Mouse (Mus musculus) MEL (cell line): ENCODE results near the gene Srp9. TPM values are rescaled to one million over a fixed set of nuclear protein-coding genes. Genes with fewer than 3 reads are reported as not detected.

Experiments used
- DNase-seq: peaks from one replicate; pipeline ENCODE4 v3.0.0; 2011; ENCODE audit warnings: low read depth, low spot score
- H3K27ac ChIP-seq: 2 replicates; pipeline ENCODE4 v1.5.1; 2012; ENCODE audit warnings: low read depth, mild to moderate bottlenecking, control low read depth, low read length, moderate library complexity; ENCODE audit not compliant: control insufficient read depth
- H3K27me3 ChIP-seq, 2 experiments: fragments of 150-350 bp in 1 of 2; sonication (generic) in 1 of 2; 2 replicates each; pipeline ENCODE4 v1.6.1; 2012; ENCODE audit warnings: low read length in 2 of 2, mild to moderate bottlenecking in 2 of 2, improper control_type of control experiment in 1 of 2, moderate library complexity in 1 of 2; ENCODE audit not compliant: insufficient read depth in 2 of 2, control insufficient read depth in 1 of 2
- H3K36me3 ChIP-seq, 2 experiments: 2 replicates each; pipeline ENCODE4 v1.6.1; 2012 to 2014; ENCODE audit warnings: low read length in 2 of 2, improper control_type of control experiment in 1 of 2, inconsistent platforms in 1 of 2, mild to moderate bottlenecking in 1 of 2; ENCODE audit not compliant: insufficient read depth in 2 of 2, control insufficient read depth in 1 of 2
- H3K4me1 ChIP-seq, 2 experiments: fragments of 150-350 bp in 1 of 2; sonication (generic) in 1 of 2; 2 replicates each; pipeline ENCODE4 v1.6.1; 2012; ENCODE audit warnings: low read length in 2 of 2, improper control_type of control experiment in 1 of 2, mild to moderate bottlenecking in 1 of 2; ENCODE audit not compliant: insufficient read depth in 2 of 2, control insufficient read depth in 1 of 2
- H3K4me3 ChIP-seq, 2 experiments: fragments of 150-350 bp in 1 of 2; sonication (generic) in 1 of 2; 2 replicates each; pipeline ENCODE4 v1.5.1; 2012; ENCODE audit warnings: low read depth in 2 of 2, low read length in 2 of 2, mild to moderate bottlenecking in 2 of 2, moderate library complexity in 2 of 2, control low read depth in 1 of 2, improper control_type of control experiment in 1 of 2; ENCODE audit not compliant: control insufficient read depth in 1 of 2, insufficient read depth in 1 of 2
- H3K79me2 ChIP-seq: 2 replicates; pipeline ENCODE4 v1.6.1; 2012; ENCODE audit warnings: mild to moderate bottlenecking, low read length, moderate library complexity; ENCODE audit not compliant: control insufficient read depth, poor library complexity, insufficient read depth
- H3K9ac ChIP-seq: 2 replicates; pipeline ENCODE4 v1.6.1; 2012; ENCODE audit warnings: low read depth, mild to moderate bottlenecking, control low read depth, low read length, moderate library complexity; ENCODE audit not compliant: control insufficient read depth, poor library complexity, severe bottlenecking
- H3K9me3 ChIP-seq: fragments of 150-350 bp; sonication (generic); replicated peaks from 2 replicates; pipeline ENCODE4 v1.6.1; 2012; ENCODE audit warnings: mild to moderate bottlenecking, low read length, improper control_type of control experiment, moderate library complexity; ENCODE audit not compliant: insufficient read depth
- BHLHE40 ChIP-seq: IDR thresholded peaks from 2 replicates; pipeline ENCODE4 v1.6.1; 2012; ENCODE audit warnings: low read depth, mild to moderate bottlenecking, inconsistent platforms, low read length, improper control_type of control experiment, borderline replicate concordance
- CHD1 ChIP-seq: IDR thresholded peaks from 2 replicates; pipeline ENCODE4 v1.6.1; 2012; ENCODE audit warnings: low read depth, mild to moderate bottlenecking, inconsistent platforms, low read length, improper control_type of control experiment
- CHD2 ChIP-seq: IDR thresholded peaks from 2 replicates; pipeline ENCODE4 v1.6.1; 2011; ENCODE audit warnings: low read length, improper control_type of control experiment
- E2F4 ChIP-seq: IDR thresholded peaks from 2 replicates; pipeline ENCODE4 v1.6.1; 2011; ENCODE audit warnings: low read depth, low read length, improper control_type of control experiment, borderline replicate concordance
- ELF1 ChIP-seq: IDR thresholded peaks from 2 replicates; pipeline ENCODE4 v1.6.1; 2014; ENCODE audit warnings: low read depth, mild to moderate bottlenecking, inconsistent platforms, low read length, improper control_type of control experiment, moderate library complexity
- EP300 ChIP-seq, 2 experiments: IDR thresholded peaks; 2 replicates each; pipeline ENCODE4 v1.6.1; 2011; ENCODE audit warnings: improper control_type of control experiment in 2 of 2, low read length in 2 of 2, low read depth in 1 of 2, mild to moderate bottlenecking in 1 of 2
- KAT2A ChIP-seq: conservative IDR thresholded peaks from 2 replicates; pipeline ENCODE4 v1.6.1; 2012; ENCODE audit warnings: low read depth, low read length, improper control_type of control experiment, inconsistent platforms
- MAFK ChIP-seq: IDR thresholded peaks from 2 replicates; pipeline ENCODE4 v1.6.1; 2011; ENCODE audit warnings: low read depth, mild to moderate bottlenecking, low read length, improper control_type of control experiment, borderline replicate concordance
- MAX ChIP-seq: IDR thresholded peaks from 2 replicates; pipeline ENCODE4 v1.6.1; 2011; ENCODE audit warnings: low read length, improper control_type of control experiment
- MEF2A ChIP-seq: IDR thresholded peaks from 2 replicates; pipeline ENCODE4 v1.6.1; 2014; ENCODE audit warnings: low read depth, mild to moderate bottlenecking, inconsistent platforms, low read length, improper control_type of control experiment; ENCODE audit not compliant: poor library complexity, insufficient replicate concordance, severe bottlenecking; ENCODE audit errors: extremely low read depth
- MXI1 ChIP-seq: IDR thresholded peaks from 2 replicates; pipeline ENCODE4 v1.6.1; 2011; ENCODE audit warnings: mild to moderate bottlenecking, low read depth, low read length, improper control_type of control experiment
- MYC ChIP-seq: IDR thresholded peaks from 2 replicates; pipeline ENCODE4 v1.6.1; 2011; ENCODE audit warnings: low read depth, mild to moderate bottlenecking, low read length, improper control_type of control experiment, moderate library complexity
- NELFE ChIP-seq: IDR thresholded peaks from 2 replicates; pipeline ENCODE4 v1.6.1; 2011; ENCODE audit warnings: low read depth, low read length, improper control_type of control experiment
- POLR2AphosphoS5 ChIP-seq: IDR thresholded peaks from 2 replicates; pipeline ENCODE4 v1.6.1; 2012; ENCODE audit warnings: low read depth, borderline replicate concordance, mild to moderate bottlenecking, inconsistent platforms, low read length, moderate library complexity, mixed read lengths
- RAD21 ChIP-seq: IDR thresholded peaks from 2 replicates; pipeline ENCODE4 v1.6.1; 2011; ENCODE audit warnings: mild to moderate bottlenecking, low read depth, low read length, improper control_type of control experiment
- TBP ChIP-seq: IDR thresholded peaks from 2 replicates; pipeline ENCODE4 v1.8.0; 2011; ENCODE audit warnings: low read depth, low read length, improper control_type of control experiment
- TCF12 ChIP-seq: IDR thresholded peaks from 2 replicates; pipeline ENCODE4 v1.6.1; 2014; ENCODE audit warnings: low read depth, mild to moderate bottlenecking, inconsistent platforms, low read length, improper control_type of control experiment, moderate library complexity
- UBTF ChIP-seq: IDR thresholded peaks from 2 replicates; pipeline ENCODE4 v1.6.1; 2012; ENCODE audit warnings: low read depth, mild to moderate bottlenecking, inconsistent platforms, low read length, improper control_type of control experiment, moderate library complexity, borderline replicate concordance; ENCODE audit not compliant: insufficient read depth
- USF1 ChIP-seq: IDR thresholded peaks from 2 replicates; pipeline ENCODE4 v1.6.1; 2014; ENCODE audit warnings: low read depth, mild to moderate bottlenecking, inconsistent platforms, low read length, improper control_type of control experiment, moderate library complexity
- USF2 ChIP-seq, 2 experiments: IDR thresholded peaks; 2 replicates each; pipeline ENCODE4 v1.6.1; 2011 to 2012; ENCODE audit warnings: improper control_type of control experiment in 2 of 2, low read length in 2 of 2, borderline replicate concordance in 1 of 2, inconsistent platforms in 1 of 2, low read depth in 1 of 2, mild to moderate bottlenecking in 1 of 2; ENCODE audit not compliant: insufficient read depth in 1 of 2
- ZKSCAN1 ChIP-seq: IDR thresholded peaks from 2 replicates; pipeline ENCODE4 v1.6.1; 2012; ENCODE audit warnings: low read depth, mild to moderate bottlenecking, inconsistent platforms, low read length, improper control_type of control experiment, moderate library complexity
- ZMIZ1 ChIP-seq: IDR thresholded peaks from 2 replicates; pipeline ENCODE4 v1.6.1; 2012; ENCODE audit warnings: low read depth, mild to moderate bottlenecking, inconsistent platforms, low read length, improper control_type of control experiment, moderate library complexity
- ZNF384 ChIP-seq: IDR thresholded peaks from 2 replicates; pipeline ENCODE4 v1.6.1; 2012; ENCODE audit warnings: low read depth, mild to moderate bottlenecking, inconsistent platforms, low read length, improper control_type of control experiment
- polyA plus RNA-seq, 2 experiments: library from polyadenylated mRNA; stranded (reverse) in 1 of 2; unstranded in 1 of 2; fragments of >175 nt in 1 of 2; fragments of >200 nt in 1 of 2; gene quantifications; 2 replicates each; pipeline versions ENCODE4 v1.2.1 to v1.2.4; 2012; ENCODE audit warnings: low replicate concordance in 2 of 2, low read depth in 1 of 2; ENCODE audit not compliant: insufficient read length in 2 of 2, insufficient read depth in 1 of 2, missing spikeins in 1 of 2
- total RNA-seq: library from RNA; depleted of rRNA; stranded (reverse); fragments of 300-350 nt; gene quantifications from 2 replicates; pipeline ENCODE4 v1.2.3, GENCODE M21; 2012

The Srp9 gene
- total and polyA plus RNA-seq, 3 experiments: 49.7 to 61.8 TPM; not detected in 1

- DNase-seq: no peak
- peaks cover 0 to under 1% of the 10 kb centered on the region in 2 experiments; a peak in 2 of 4 replicates for H3K27me3 ChIP-seq
- H3K27ac ChIP-seq: no peak overlapping the region
- H3K9me3 ChIP-seq: no peaks in the 10 kb centered on the region
- no peak for TF ChIP-seq TCF12
- no peak for TF ChIP-seq USF1
- no peak for TF ChIP-seq UBTF
- no peak for TF ChIP-seq ELF1
- TF ChIP-seq USF2 (IDR thresholded peaks at IDR 0.05; ENCODE audit: borderline replicate concordance in 1 of 2, insufficient read depth in 1 of 2, low read depth in 1 of 2, low read length in 2 of 2): no peak
- TF ChIP-seq POLR2AphosphoS5: no peak
- TF ChIP-seq TBP: no peak
- TF ChIP-seq CHD1: no peak
- no peak for TF ChIP-seq CHD2
- TF ChIP-seq ZNF384: no peak
- no peak for TF ChIP-seq NELFE
- TF ChIP-seq ZMIZ1: no peak
- no peak for TF ChIP-seq RAD21
- TF ChIP-seq MYC: no peak
- TF ChIP-seq MXI1: no peak
- TF ChIP-seq ZKSCAN1: no peak
- no peak for TF ChIP-seq MAX
- TF ChIP-seq MEF2A: no peak
- no peak overlapping the region for H3K9ac ChIP-seq
- no peaks in the 10 kb centered on the region for H3K4me1 ChIP-seq
- H3K79me2 ChIP-seq: no peaks in the 10 kb centered on the region
- H3K36me3 ChIP-seq: no peaks in the 10 kb centered on the region
- H3K4me3 ChIP-seq: no peak overlapping the region
Measured at GRCm38 (mm10) chr1:182111386-182112317, 12.9 kb upstream of the Srp9 start.

- no peak for TF ChIP-seq E2F4
- no peak for TF ChIP-seq ZKSCAN1
- TF ChIP-seq MXI1: no peak
- no peak for TF ChIP-seq POLR2AphosphoS5
- TF ChIP-seq ZNF384: no peak
- no peak for TF ChIP-seq MYC
- TF ChIP-seq EP300 (IDR thresholded peaks at IDR 0.05; ENCODE audit: low read depth in 1 of 2, low read length in 2 of 2): no peak
- TF ChIP-seq KAT2A: no peak
- no peak for TF ChIP-seq MAFK
- TF ChIP-seq UBTF: no peak
- TF ChIP-seq ZMIZ1: no peak
- no peak for TF ChIP-seq MAX
- no peak for TF ChIP-seq NELFE
- no peak for TF ChIP-seq BHLHE40
- TF ChIP-seq, all 39 proteins: peak for 0
- no peaks in the 10 kb centered on the region for H3K9me3 ChIP-seq
- H3K4me3 ChIP-seq: no peak overlapping the region
- H3K27ac ChIP-seq: no peak overlapping the region
- no peak overlapping the region for H3K9ac ChIP-seq
- DNase-seq: no peak
- peaks cover 0 to 2% of the 10 kb centered on the region in 2 experiments; a peak in 2 of 4 replicates for H3K27me3 ChIP-seq
- no peaks in the 10 kb centered on the region for H3K79me2 ChIP-seq
- H3K4me1 ChIP-seq: no peaks in the 10 kb centered on the region
- no peaks in the 10 kb centered on the region for H3K36me3 ChIP-seq
Measured at GRCm38 (mm10) chr1:182112385-182112784, 12.2 kb upstream of the Srp9 start.
